Mouse (Mus musculus) testis, adult 2 months (tissue): ENCODE measurements at regions not wholly inside any gene's neighbourhood (a gene's known extent, or its start where the extent isn't known, plus 50 kb on each side); places are given as distances from the start of the nearest gene placed in this dataset.

Experiments
- CTCF ChIP-seq: fragments of 200-500 bp; IDR thresholded peaks from 2 replicates; pipeline ENCODE4 v1.5.1; 2012; ENCODE audit warnings: low read depth, mild to moderate bottlenecking, inconsistent platforms, low read length, moderate library complexity; ENCODE audit not compliant: control insufficient read depth, insufficient read depth, insufficient replicate concordance
- POLR2A ChIP-seq: fragments of 200-500 bp; IDR thresholded peaks from 2 replicates; pipeline ENCODE4 v1.6.1; 2012; ENCODE audit warnings: low read depth, mild to moderate bottlenecking, inconsistent platforms, low read length, moderate library complexity; ENCODE audit not compliant: control insufficient read depth

GRCm38 (mm10) chr12:15011091-15011490, 805.6 kb downstream of the Trib2 start:
- TF ChIP-seq POLR2A (no peak), CTCF (no peak)
